Mouse (Mus musculus): Measurements from ENCODE around the gene Dennd1a.
A peak's percentile ranks its signal among the peaks of the same experiment; 100 is the strongest.

GRCm38 (mm10) chr2:37774571-37774970, 512.6 kb downstream of the Dennd1a start:
- TF ChIP-seq POLR2A (IDR thresholded peaks at IDR 0.05; ENCODE audit: low read depth, low read length) (no peak), CTCF (IDR thresholded peaks at IDR 0.05; ENCODE audit: extremely low read depth, insufficient read depth, insufficient read length, insufficient replicate concordance) (peak; percentile 26; the same call in 1 of the 2 replicates)

Measured in spleen, adult 2 months (tissue).